Mouse (Mus musculus) gastrocnemius, adult 2 months (tissue): ENCODE data around the gene Amacr. TPM values are rescaled to one million over a fixed set of nuclear protein-coding genes. Genes with fewer than 3 reads are reported as not detected.

Source experiments
- DNase-seq: peaks from one replicate; pipeline ENCODE4 v3.0.0; 2022
- H3K27ac ChIP-seq: fragments of 200-600 bp; 2 replicates; pipeline ENCODE4 v1.8.1; 2022; ENCODE audit warnings: mild to moderate bottlenecking
- H3K4me3 ChIP-seq: fragments of 200-600 bp; 2 replicates; pipeline ENCODE4 v1.8.1; 2022; ENCODE audit warnings: mild to moderate bottlenecking, moderate library complexity
- CTCF ChIP-seq: fragments of 200-600 bp; IDR thresholded peaks from 2 replicates; pipeline ENCODE4 v1.8.1; 2022; ENCODE audit warnings: antibody characterized with exemption, mild to moderate bottlenecking, moderate library complexity
- intact Hi-C: fragments of 180-260 bp; cut with DNase I; formaldehyde crosslinking; loops from one replicate; pipeline ENCODE4 v1.15.1; 2025
- long read RNA-seq, 2 experiments: library from polyadenylated mRNA; stranded (forward); transcript quantifications; one replicate each; pipeline ENCODE4 v2.0.0; 2021
- total RNA-seq, 2 experiments: library from RNA; stranded (reverse); gene quantifications; 2 replicates each; pipeline ENCODE4 v1.2.3; 2021

Amacr gene
- total RNA-seq, result 10 to 100 TPM; 15.5 to 23.3 TPM
- long read RNA-seq, experiment 1, transcript Amacr-201 (5 exons, 2,577 nt), result major isoform, 48 of 54 reads
- long read RNA-seq, experiment 1, partial matches to known transcripts, result 2 of 54 reads
- long read RNA-seq, experiment 1, other reads (novel, unspliced or antisense), result 4 of 54 reads
- long read RNA-seq, experiment 2, transcript Amacr-201 (5 exons, 2,577 nt), result major isoform, 38 of 45 reads
- long read RNA-seq, experiment 2, partial matches to known transcripts, result 0 of 45 reads
- long read RNA-seq, experiment 2, other reads (novel, unspliced or antisense), result 7 of 45 reads

- H3K27ac ChIP-seq, result peak within 1 kb of the TSS; percentile 100
- intact Hi-C loops, result loop anchor here (1.0 kb wide), 1 partner anchor 60 kb away; no protein-coding TSS in a partner anchor
- peak; percentile 58 for TF ChIP-seq CTCF
- H3K4me3 ChIP-seq, result peak within 1 kb of the TSS; percentile 96
- DNase-seq, result peak; percentile 94
Measured at GRCm38 (mm10) chr15:10981377-10982063, at the start of gene Amacr. Gene Amacr, plus strand, starts transcription at chr15:10981756.

- intact Hi-C loops, result no loop called here
- H3K4me3 ChIP-seq, result no peak overlapping the region
- TF ChIP-seq CTCF, result no peak
- no peak for DNase-seq
- no peak overlapping the region for H3K27ac ChIP-seq
Measured at GRCm38 (mm10) chr15:10933930-10934329, 47.6 kb upstream of the Amacr start.

- peak; percentile 24 for DNase-seq
- no peak for TF ChIP-seq CTCF
- no peak overlapping the region for H3K4me3 ChIP-seq
- intact Hi-C loops, result no loop called here
- no peak overlapping the region for H3K27ac ChIP-seq
Measured at GRCm38 (mm10) chr15:10940148-10941108, 41.1 kb upstream of the Amacr start.

- no peak for DNase-seq
- no peak overlapping the region for H3K27ac ChIP-seq
- TF ChIP-seq CTCF, result no peak
- intact Hi-C loops, result no loop called here
- H3K4me3 ChIP-seq, result no peak overlapping the region
Measured at GRCm38 (mm10) chr15:10941901-10942300, 39.7 kb upstream of the Amacr start.

- no peak for DNase-seq
- Histone ChIP-seq H3K27ac (no peak overlapping the region), H3K4me3 (no peak overlapping the region)
- TF ChIP-seq CTCF, result no peak
- intact Hi-C loops, result no loop called here
Measured at GRCm38 (mm10) chr15:10947852-10948251, 33.7 kb upstream of the Amacr start.

GRCm38 (mm10) chr15:10951951-10952759 lies 29.4 kb upstream of the Amacr start, which contains the start of gene C1qtnf3:
Gene C1qtnf3, plus strand, starts transcription at chr15:10952332.
- no peak for TF ChIP-seq CTCF
- Histone ChIP-seq H3K27ac (peak within 1 kb of the TSS; percentile 54), H3K4me3 (peak within 1 kb of the TSS; percentile 65)
- intact Hi-C loops, result no loop called here
- DNase-seq, result peak; percentile 34

- Histone ChIP-seq H3K4me3 (peak overlapping the region; percentile 65), H3K27ac (peak overlapping the region; percentile 54)
- TF ChIP-seq CTCF, result no peak
- DNase-seq, result no peak
- intact Hi-C loops, result no loop called here
Measured at GRCm38 (mm10) chr15:10952760-10953305, 28.7 kb upstream of the Amacr start.

GRCm38 (mm10) chr15:10953465-10953864 lies 28.1 kb upstream of the Amacr start:
- TF ChIP-seq CTCF, result no peak
- no peak for DNase-seq
- Histone ChIP-seq H3K27ac (no peak overlapping the region), H3K4me3 (no peak overlapping the region)
- intact Hi-C loops, result no loop called here

GRCm38 (mm10) chr15:10954381-10955016 lies 27.1 kb upstream of the Amacr start:
- DNase-seq, result no peak
- H3K27ac ChIP-seq, result no peak overlapping the region
- intact Hi-C loops, result no loop called here
- H3K4me3 ChIP-seq, result no peak overlapping the region
- no peak for TF ChIP-seq CTCF

- DNase-seq, result no peak
- intact Hi-C loops, result no loop called here
Measured at GRCm38 (mm10) chr15:10955156-10955555, 26.4 kb upstream of the Amacr start.

GRCm38 (mm10) chr15:10956706-10957105 lies 24.9 kb upstream of the Amacr start:
- intact Hi-C loops, result no loop called here
- no peak for TF ChIP-seq CTCF
- H3K27ac ChIP-seq, result no peak overlapping the region
- no peak overlapping the region for H3K4me3 ChIP-seq
- no peak for DNase-seq

More at GRCm38 (mm10) chr15:10955156-10955555, 26.4 kb upstream of the Amacr start:
- no peak for TF ChIP-seq CTCF
- Histone ChIP-seq H3K27ac (no peak overlapping the region), H3K4me3 (no peak overlapping the region)
